In genomic region chr8:13705668-13706067, GRCm38 (mm10) we compare ENCODE assay signal across 8 mouse cellular contexts. TPM values are rescaled to one million over a fixed set of nuclear protein-coding genes. Genes with fewer than 3 reads are reported as not detected.
DNase-seq lines count a peak whose midpoint lies in the region; ATAC-seq lines count a peak whose summit lies in the region.

Gene Cfap97d2 (plus strand): TSS chr8:13705889.

- H3K4me3 ChIP-seq in kidney, embryonic 14.5 days (ENCODE audit: low read length) = no peak within 1 kb of the TSS
- no peak within 1 kb of the TSS for H3K4me3 ChIP-seq in embryonic facial prominence, embryonic 12.5 days
- peak within 1 kb of the TSS; percentile 6; the same call in 1 of the 2 replicates for H3K4me3 ChIP-seq in hindbrain, embryonic 12.5 days
- H3K4me3 ChIP-seq in limb, embryonic 10.5 days = no peak within 1 kb of the TSS
- peak within 1 kb of the TSS; percentile 21 for H3K4me3 ChIP-seq in neural tube, embryonic 13.5 days

- no peak for DNase-seq in kidney, adult 11 months
- peak; percentile 63 for DNase-seq in NIH3T3 (ENCODE audit: low read depth)
- peak; percentile 83 for DNase-seq in limb, embryonic 10.5 days (ENCODE audit: low spot score)
- peak; percentile 77 for DNase-seq in thymus, postnatal 4 days

- 7% methylated on average over 5 of the region's 5 CpGs for WGBS in kidney, embryonic 14.5 days
- WGBS in embryonic facial prominence, embryonic 12.5 days = 5% methylated on average over 5 of the region's 5 CpGs
- WGBS in hindbrain, embryonic 12.5 days = 7% methylated on average over 5 of the region's 5 CpGs
- WGBS in limb, embryonic 10.5 days = 9% methylated on average over 5 of the region's 5 CpGs
- WGBS in neural tube, embryonic 13.5 days = 2% methylated on average over 5 of the region's 5 CpGs

- ATAC-seq in kidney, embryonic 14.5 days (ENCODE audit: low FRiP score, low TSS enrichment) = peak; percentile 90
- ATAC-seq in embryonic facial prominence, embryonic 12.5 days (ENCODE audit: insufficient number of reproducible peaks, insufficient read depth, low FRiP score, low TSS enrichment) = peak; percentile 93
- ATAC-seq in hindbrain, embryonic 12.5 days (ENCODE audit: low FRiP score) = peak; percentile 99
- peak; percentile 99 for ATAC-seq in neural tube, embryonic 13.5 days (ENCODE audit: low read depth)

- no peak within 1 kb of the TSS for H3K27ac ChIP-seq in kidney, embryonic 14.5 days (ENCODE audit: low read depth, low read length)
- H3K27ac ChIP-seq in embryonic facial prominence, embryonic 12.5 days = 0 out of 2 replicates have a peak within 1 kb of the TSS, but pooled peaks have one; percentile 6
- H3K27ac ChIP-seq in hindbrain, embryonic 12.5 days = peak within 1 kb of the TSS; percentile 87
- H3K27ac ChIP-seq in limb, embryonic 10.5 days = peak within 1 kb of the TSS; percentile 70
- peak within 1 kb of the TSS; percentile 86 for H3K27ac ChIP-seq in neural tube, embryonic 13.5 days (replicated peaks)

- no peaks in the 10 kb centered on the region for H3K4me1 ChIP-seq in kidney, embryonic 14.5 days (ENCODE audit: control insufficient read depth, insufficient read depth, low read length)
- peaks cover 7% of the 10 kb centered on the region for H3K4me1 ChIP-seq in embryonic facial prominence, embryonic 12.5 days
- H3K4me1 ChIP-seq in hindbrain, embryonic 12.5 days = peaks cover 12% of the 10 kb centered on the region
- peaks cover 11% of the 10 kb centered on the region for H3K4me1 ChIP-seq in limb, embryonic 10.5 days
- H3K4me1 ChIP-seq in neural tube, embryonic 13.5 days (replicated peaks) = peaks cover 13% of the 10 kb centered on the region

- no peaks in the 10 kb centered on the region for H3K36me3 ChIP-seq in kidney, embryonic 14.5 days (ENCODE audit: control insufficient read depth, insufficient read depth, low read length)
- H3K36me3 ChIP-seq in embryonic facial prominence, embryonic 12.5 days = no peaks in the 10 kb centered on the region
- H3K36me3 ChIP-seq in hindbrain, embryonic 12.5 days = no peaks in the 10 kb centered on the region
- no peaks in the 10 kb centered on the region for H3K36me3 ChIP-seq in limb, embryonic 10.5 days
- H3K36me3 ChIP-seq in neural tube, embryonic 13.5 days = no peaks in the 10 kb centered on the region

- H3K9ac ChIP-seq in kidney, embryonic 14.5 days (ENCODE audit: low read depth, low read length) = no peak within 1 kb of the TSS
- no peak within 1 kb of the TSS for H3K9ac ChIP-seq in embryonic facial prominence, embryonic 12.5 days
- H3K9ac ChIP-seq in hindbrain, embryonic 12.5 days = peak within 1 kb of the TSS; percentile 39; the same call in 1 of the 2 replicates
- H3K9ac ChIP-seq in neural tube, embryonic 13.5 days = peak within 1 kb of the TSS; percentile 65

- H3K27me3 ChIP-seq in kidney, embryonic 14.5 days (ENCODE audit: control insufficient read depth, insufficient read depth, low read length) = no peaks in the 10 kb centered on the region
- no peaks in the 10 kb centered on the region for H3K27me3 ChIP-seq in embryonic facial prominence, embryonic 12.5 days
- H3K27me3 ChIP-seq in hindbrain, embryonic 12.5 days = no peaks in the 10 kb centered on the region
- H3K27me3 ChIP-seq in limb, embryonic 10.5 days (ENCODE audit: low read depth, poor library complexity, severe bottlenecking) = no peaks in the 10 kb centered on the region
- no peaks in the 10 kb centered on the region for H3K27me3 ChIP-seq in neural tube, embryonic 13.5 days

- H3K9me3 ChIP-seq in kidney, embryonic 14.5 days (ENCODE audit: control insufficient read depth, low read length) = no peaks in the 10 kb centered on the region
- no peaks in the 10 kb centered on the region for H3K9me3 ChIP-seq in embryonic facial prominence, embryonic 12.5 days
- H3K9me3 ChIP-seq in hindbrain, embryonic 12.5 days (replicated peaks) = no peaks in the 10 kb centered on the region
- no peaks in the 10 kb centered on the region for H3K9me3 ChIP-seq in limb, embryonic 10.5 days (replicated peaks)
- no peaks in the 10 kb centered on the region for H3K9me3 ChIP-seq in neural tube, embryonic 13.5 days

- no peak within 1 kb of the TSS for H3K4me2 ChIP-seq in kidney, embryonic 14.5 days (replicated peaks; ENCODE audit: low read depth, low read length)
- no peak within 1 kb of the TSS; the same call in 1 of the 2 replicates for H3K4me2 ChIP-seq in embryonic facial prominence, embryonic 12.5 days (replicated peaks)
- peak within 1 kb of the TSS; percentile 44 for H3K4me2 ChIP-seq in hindbrain, embryonic 12.5 days (replicated peaks)
- peak within 1 kb of the TSS; percentile 52 for H3K4me2 ChIP-seq in neural tube, embryonic 13.5 days

RNA-seq across cellular contexts. Expression of gene Cfap97d2, which starts in this region (rescaled TPM):
- polyA plus RNA-seq in kidney, embryonic 14.5 days (2014; fragmentation: Nextera tagmentation; extraction: Ambion mirVana) = 0.11 TPM in 1 of 2 replicates, not detected in the other
- 0.25 and 0.35 TPM in 2 replicates for polyA plus RNA-seq in embryonic facial prominence, embryonic 12.5 days (2016; fragmentation: Nextera tagmentation; extraction: Ambion mirVana)
- polyA plus RNA-seq in hindbrain, embryonic 12.5 days (2016; fragmentation: Nextera tagmentation; extraction: Ambion mirVana) = 2.3 and 2.6 TPM in 2 replicates
- polyA plus RNA-seq in limb, embryonic 10.5 days (2016; fragmentation: Nextera tagmentation; extraction: Ambion mirVana) = not detected in 2 replicates
- 1.3 and 1.8 TPM in 2 replicates for polyA plus RNA-seq in neural tube, embryonic 13.5 days (2015; fragmentation: Nextera tagmentation; extraction: Ambion mirVana)

Comparison
In these comparisons a context has a peak if more than half of its experiments do, and no peak if none do; other contexts are left out.
1. Peak in ATAC-seq in kidney, embryonic 14.5 days; RNA of the gene not detected or under 1 TPM.
2. Peak in ATAC-seq and H3K27ac ChIP-seq in embryonic facial prominence, embryonic 12.5 days; RNA of the gene not detected or under 1 TPM.
3. Peak in DNase-seq and H3K27ac ChIP-seq in limb, embryonic 10.5 days; RNA of the gene not detected or under 1 TPM.
4. H3K4me2 ChIP-seq: peak in hindbrain, embryonic 12.5 days (single experiment) and neural tube, embryonic 13.5 days (single experiment); none in kidney, embryonic 14.5 days (single experiment) and embryonic facial prominence, embryonic 12.5 days (single experiment).
5. H3K4me3 ChIP-seq: peak in hindbrain, embryonic 12.5 days (single experiment) and neural tube, embryonic 13.5 days (single experiment); none in kidney, embryonic 14.5 days (single experiment), embryonic facial prominence, embryonic 12.5 days (single experiment) and limb, embryonic 10.5 days (single experiment).
6. H3K9ac ChIP-seq: peak in hindbrain, embryonic 12.5 days (single experiment) and neural tube, embryonic 13.5 days (single experiment); none in kidney, embryonic 14.5 days (single experiment) and embryonic facial prominence, embryonic 12.5 days (single experiment).
7. Peak in every context shown above with its lines, with median percentiles within 50 percentile points of each other: ATAC-seq.